Comparison of ENCODE assay signal across 8 mouse cellular contexts in genomic region chr15:80256656-80257601, GRCm38 (mm10). TPM values are rescaled to one million over a fixed set of nuclear protein-coding genes. Genes with fewer than 3 reads are reported as not detected.
DNase-seq lines count a peak whose midpoint lies in the region; ATAC-seq and TF ChIP-seq lines count a peak whose summit lies in the region.

No protein-coding gene starts in this region.

- H3K27me3 ChIP-seq in heart, embryonic 11.5 days (ENCODE audit: control insufficient read depth, insufficient read depth, low read length) = no peaks in the 10 kb centered on the region
- H3K27me3 ChIP-seq in ES-Bruce4 (ENCODE audit: control insufficient read depth, insufficient read depth, low read length, poor library complexity, severe bottlenecking) = no peaks in the 10 kb centered on the region
- H3K27me3 ChIP-seq in forebrain, embryonic 16.5 days (replicated peaks; ENCODE audit: control insufficient read depth, insufficient read depth, low read length) = no peaks in the 10 kb centered on the region

- H3K27ac ChIP-seq in heart, embryonic 11.5 days (ENCODE audit: low read depth, low read length) = peak overlapping the region; percentile 99
- H3K27ac ChIP-seq in ES-Bruce4 (ENCODE audit: insufficient read depth, low read length) (peak overlapping the region; percentile 91), macrophage (peak overlapping the region; percentile 99)
- peak overlapping the region; percentile 99; the same call in 1 of the 2 replicates for H3K27ac ChIP-seq in forebrain, embryonic 16.5 days (ENCODE audit: low read length)

- H3K36me3 ChIP-seq in heart, embryonic 11.5 days (ENCODE audit: control insufficient read depth, insufficient read depth, low read length) = peaks cover 14% of the 10 kb centered on the region
- H3K36me3 ChIP-seq in ES-Bruce4 (ENCODE audit: control insufficient read depth, insufficient read depth, low read length, poor library complexity, severe bottlenecking) (peaks cover 27% of the 10 kb centered on the region), macrophage (ENCODE audit: inconsistent target) (peaks cover 21% of the 10 kb centered on the region; the same call in 1 of the 2 replicates)
- H3K36me3 ChIP-seq in forebrain, embryonic 16.5 days (ENCODE audit: control insufficient read depth, insufficient read depth) = peaks cover 14% of the 10 kb centered on the region

- no peak for TF ChIP-seq EP300 in ES-Bruce4 (IDR thresholded peaks at IDR 0.05; ENCODE audit: insufficient read depth, low read depth, low read length)

- H3K4me3 ChIP-seq in heart, embryonic 11.5 days (ENCODE audit: low read depth, low read length) = peak overlapping the region; percentile 98
- H3K4me3 ChIP-seq in ES-Bruce4 (ENCODE audit: low read depth, low read length) = peak overlapping the region; percentile 94
- peak overlapping the region; percentile 100 for H3K4me3 ChIP-seq in forebrain, embryonic 16.5 days (replicated peaks; ENCODE audit: low read length)
- peak overlapping the region; percentile 96 for H3K4me3 ChIP-seq in macrophage (ENCODE audit: inconsistent target)

- peak overlapping the region; percentile 100 for H3K9ac ChIP-seq in heart, embryonic 11.5 days (ENCODE audit: low read depth, low read length)
- H3K9ac ChIP-seq in ES-Bruce4 (ENCODE audit: low read depth, poor library complexity, severe bottlenecking) = peak overlapping the region; percentile 93
- H3K9ac ChIP-seq in forebrain, embryonic 16.5 days (replicated peaks; ENCODE audit: low read depth, low read length) = peak overlapping the region; percentile 100

- no peak for DNase-seq in heart, adult 18-20 months
- no peak for DNase-seq in right cerebral cortex, postnatal 25 days
- DNase-seq in left cerebral cortex, adult 11 months (ENCODE audit: low spot score) = no peak
- no peak for DNase-seq in frontal cortex, postnatal 36 days (ENCODE audit: low spot score in 2 of 2)

- no peaks in the 10 kb centered on the region for H3K9me3 ChIP-seq in heart, embryonic 11.5 days (replicated peaks; ENCODE audit: control insufficient read depth, low read length)
- no peaks in the 10 kb centered on the region for H3K9me3 ChIP-seq in ES-Bruce4 (replicated peaks; ENCODE audit: control insufficient read depth, insufficient read depth, low read length, poor library complexity, severe bottlenecking)
- H3K9me3 ChIP-seq in forebrain, embryonic 16.5 days (ENCODE audit: control insufficient read depth, low read length) = no peaks in the 10 kb centered on the region

- TF ChIP-seq CTCF in ES-Bruce4 (IDR thresholded peaks at IDR 0.05; ENCODE audit: low read depth, low read length) = no peak

- H3K4me1 ChIP-seq in heart, embryonic 11.5 days (ENCODE audit: control insufficient read depth, insufficient read depth, low read length) = peaks cover 21% of the 10 kb centered on the region
- no peaks in the 10 kb centered on the region for H3K4me1 ChIP-seq in ES-Bruce4 (ENCODE audit: control insufficient read depth, insufficient read depth, low read length)
- peaks cover 34% of the 10 kb centered on the region for H3K4me1 ChIP-seq in forebrain, embryonic 16.5 days (replicated peaks; ENCODE audit: control insufficient read depth, insufficient read depth, low read length)

- no peak for TF ChIP-seq POLR2A in ES-Bruce4 (IDR thresholded peaks at IDR 0.05; ENCODE audit: insufficient read depth, low read length)

- H3K79me2 ChIP-seq in macrophage (ENCODE audit: inconsistent target) = peaks cover 20% of the 10 kb centered on the region

- H3K4me2 ChIP-seq in heart, embryonic 11.5 days = peak overlapping the region; percentile 84
- peak overlapping the region; percentile 78 for H3K4me2 ChIP-seq in forebrain, embryonic 16.5 days (ENCODE audit: low read length)

- no peak for ATAC-seq in heart, embryonic 11.5 days (replicated peaks; ENCODE audit: insufficient number of reproducible peaks, low FRiP score, low TSS enrichment)
- ATAC-seq in forebrain, embryonic 16.5 days = no peak

- WGBS in heart, embryonic 11.5 days (ENCODE audit: insufficient replicate concordance) = 66% methylated on average over 12 of the region's 12 CpGs
- 60% methylated on average over 12 of the region's 12 CpGs for WGBS in forebrain, embryonic 16.5 days
- WGBS in macrophage (ENCODE audit: missing documents) = 66% methylated on average over 12 of the region's 12 CpGs

RNA-seq across cellular contexts. Expression of gene Atf4, which starts 1.9 kb away (rescaled TPM):
- 90.2 and 94.4 TPM in 2 replicates for polyA plus RNA-seq in heart, embryonic 11.5 days (2014; fragmentation: Nextera tagmentation; extraction: Ambion mirVana)
- 10 to 100 TPM; 89.9 to 95.5 TPM for total RNA-seq in heart, adult 18-20 months (2021)
- polyA plus RNA-seq in ES-Bruce4 (2011; ENCODE audit: insufficient read depth, insufficient read length, low read depth, missing spikeins) = 193 and 198 TPM in 2 replicates
- 122 and 139 TPM in 2 replicates for polyA plus RNA-seq in forebrain, embryonic 16.5 days (2015; fragmentation: Nextera tagmentation; extraction: Ambion mirVana)
- total RNA-seq in macrophage (2018; cell fraction: chromatin; rRNA removed) = 100 to 1,000 TPM in 24 of 26 experiments, 10 to 100 TPM in 2; 83.4 to 184 (median 141) TPM
- 100 to 1,000 TPM in 25 of 26 experiments, 10 to 100 TPM in 1; 89.8 to 398 (median 191) TPM for total RNA-seq in macrophage (2018; cell fraction: cytosol; rRNA removed)
- 100 to 1,000 TPM; 148 to 370 (median 282) TPM for total RNA-seq in macrophage (2018; cell fraction: nucleus; rRNA removed)
- polyA plus RNA-seq in macrophage (2018) = 80.3 to 97.1 TPM (median 95.4 TPM) in 3 replicates

RNA-seq across cellular contexts. Expression of gene Rps19bp1, which starts 7.2 kb away (rescaled TPM):
- polyA plus RNA-seq in heart, embryonic 11.5 days (2014; fragmentation: Nextera tagmentation; extraction: Ambion mirVana) = 48.1 and 53.8 TPM in 2 replicates
- total RNA-seq in heart, adult 18-20 months (2021) = 10 to 100 TPM; 17.0 to 17.4 TPM
- 28.1 and 33.2 TPM in 2 replicates for polyA plus RNA-seq in ES-Bruce4 (2011; ENCODE audit: insufficient read depth, insufficient read length, low read depth, missing spikeins)
- polyA plus RNA-seq in forebrain, embryonic 16.5 days (2015; fragmentation: Nextera tagmentation; extraction: Ambion mirVana) = 60.6 and 65.5 TPM in 2 replicates
- total RNA-seq in macrophage (2018; cell fraction: chromatin; rRNA removed) = 10 to 100 TPM in 8 of 26 experiments, 1 to 10 TPM in 18; 1.8 to 18.5 (median 7.6) TPM
- total RNA-seq in macrophage (2018; cell fraction: cytosol; rRNA removed) = 10 to 100 TPM; 24.2 to 45.7 (median 35.4) TPM
- total RNA-seq in macrophage (2018; cell fraction: nucleus; rRNA removed) = 10 to 100 TPM in 14 of 26 experiments, 1 to 10 TPM in 12; 4.0 to 20.9 (median 10.4) TPM
- polyA plus RNA-seq in macrophage (2018) = 26.4 to 49.1 TPM (median 28.5 TPM) in 3 replicates

RNA-seq across cellular contexts. Expression of gene AC140267.1, which starts 21.3 kb away (rescaled TPM):
- not detected in 2 replicates for polyA plus RNA-seq in heart, embryonic 11.5 days (2014; fragmentation: Nextera tagmentation; extraction: Ambion mirVana)
- total RNA-seq in heart, adult 18-20 months (2021) = 10 to 100 TPM in 1 of 2 experiments, 1 to 10 TPM in 1; 9.9 to 15.3 TPM
- polyA plus RNA-seq in ES-Bruce4 (2011; ENCODE audit: insufficient read depth, insufficient read length, low read depth, missing spikeins) = not detected in 2 replicates
- polyA plus RNA-seq in forebrain, embryonic 16.5 days (2015; fragmentation: Nextera tagmentation; extraction: Ambion mirVana) = 4.1 TPM in 1 of 2 replicates, not detected in the other
- not detected for total RNA-seq in macrophage (2018; cell fraction: chromatin; rRNA removed)
- not detected for total RNA-seq in macrophage (2018; cell fraction: cytosol; rRNA removed)
- total RNA-seq in macrophage (2018; cell fraction: nucleus; rRNA removed) = not detected
- not detected in 3 replicates for polyA plus RNA-seq in macrophage (2018)

RNA-seq across cellular contexts. Expression of gene Mief1, which starts 23.1 kb away (rescaled TPM):
- polyA plus RNA-seq in heart, embryonic 11.5 days (2014; fragmentation: Nextera tagmentation; extraction: Ambion mirVana) = 26.8 and 29.5 TPM in 2 replicates
- 10 to 100 TPM; 29.6 to 31.5 TPM for total RNA-seq in heart, adult 18-20 months (2021)
- polyA plus RNA-seq in ES-Bruce4 (2011; ENCODE audit: insufficient read depth, insufficient read length, low read depth, missing spikeins) = 35.7 and 38.4 TPM in 2 replicates
- polyA plus RNA-seq in forebrain, embryonic 16.5 days (2015; fragmentation: Nextera tagmentation; extraction: Ambion mirVana) = 42.7 and 42.9 TPM in 2 replicates
- 10 to 100 TPM; 19.7 to 84.6 (median 51.9) TPM for total RNA-seq in macrophage (2018; cell fraction: chromatin; rRNA removed)
- 10 to 100 TPM; 14.3 to 33.9 (median 28.8) TPM for total RNA-seq in macrophage (2018; cell fraction: cytosol; rRNA removed)
- total RNA-seq in macrophage (2018; cell fraction: nucleus; rRNA removed) = 10 to 100 TPM; 18.9 to 59.3 (median 38.4) TPM
- 11.6 to 15.1 TPM (median 13.3 TPM) in 3 replicates for polyA plus RNA-seq in macrophage (2018)

RNA-seq across cellular contexts. Expression of gene Cacna1i, which starts 30.1 kb away (rescaled TPM):
- 0.01 TPM in 1 of 2 replicates, not detected in the other for polyA plus RNA-seq in heart, embryonic 11.5 days (2014; fragmentation: Nextera tagmentation; extraction: Ambion mirVana)
- total RNA-seq in heart, adult 18-20 months (2021) = under 1 TPM in 1 of 2 experiments, not detected in 1; 0.18 TPM
- polyA plus RNA-seq in ES-Bruce4 (2011; ENCODE audit: insufficient read depth, insufficient read length, low read depth, missing spikeins) = not detected in 2 replicates
- 0.42 and 0.60 TPM in 2 replicates for polyA plus RNA-seq in forebrain, embryonic 16.5 days (2015; fragmentation: Nextera tagmentation; extraction: Ambion mirVana)
- total RNA-seq in macrophage (2018; cell fraction: chromatin; rRNA removed) = not detected
- not detected for total RNA-seq in macrophage (2018; cell fraction: cytosol; rRNA removed)
- total RNA-seq in macrophage (2018; cell fraction: nucleus; rRNA removed) = not detected
- polyA plus RNA-seq in macrophage (2018) = not detected in 3 replicates
